Mouse (Mus musculus) kidney, adult 2 months (tissue): ENCODE measurements at regions not wholly inside any gene's neighbourhood (a gene's known extent, or its start where the extent isn't known, plus 50 kb on each side); places are given as distances from the start of the nearest gene placed in this dataset.

Experiments used
- CTCF ChIP-seq: fragments of 200-500 bp; conservative IDR thresholded peaks from 2 replicates; pipeline ENCODE4 v1.5.1; 2011; ENCODE audit warnings: low read depth, mild to moderate bottlenecking, control low read depth, low read length, moderate library complexity, mixed read lengths; ENCODE audit not compliant: insufficient read depth, insufficient read length
- POLR2A ChIP-seq: fragments of 200-500 bp; IDR thresholded peaks from one replicate; pipeline ENCODE4 v1.6.1; 2011; ENCODE audit warnings: low read depth, low read length, control low read depth

GRCm38 (mm10) chr14:73449901-73450495 is 59.8 kb upstream of the Med4 start:
- TF ChIP-seq CTCF (no peak), POLR2A (no peak)
